29 mouse cellular contexts compared by ENCODE assay signal in genomic region chr8:85534163-85534562, GRCm38 (mm10). TPM values are rescaled to one million over a fixed set of nuclear protein-coding genes. Genes with fewer than 3 reads are reported as not detected.
DNase-seq lines count a peak whose midpoint lies in the region; ATAC-seq and TF ChIP-seq lines count a peak whose summit lies in the region.
"Had no signal": no experiment of that assay in that cellular context is flagged by ENCODE, and none has a peak within 500 bp of the region (broad histone marks: within the 10 kb centered on the region; RNA-seq: fewer than 3 reads in every experiment).

No protein-coding gene starts in this region.

- H3K9me3 ChIP-seq in lung, postnatal 0 days (ENCODE audit: low read length): no peaks in the 10 kb centered on the region
- no peaks in the 10 kb centered on the region for H3K9me3 ChIP-seq in midbrain, embryonic 11.5 days (ENCODE audit: control insufficient read depth, low read length)
- H3K9me3 ChIP-seq: heart, embryonic 10.5 days; heart, embryonic 15.5 days; hindbrain, embryonic 12.5 days; intestine, embryonic 15.5 days; liver, embryonic 15.5 days; midbrain, embryonic 12.5 days; neural tube, embryonic 12.5 days had no signal

- peak; percentile 41 to 67 for DNase-seq in frontal cortex, postnatal 36 days (ENCODE audit: low spot score in 2 of 2)
- no peak for DNase-seq in frontal cortex, postnatal 14 days (ENCODE audit: low spot score in 2 of 2)
- DNase-seq in lung, postnatal 0 days (ENCODE audit: low spot score): no peak
- no peak for DNase-seq in lung, postnatal 14 days
- peak; percentile 97 for DNase-seq in fat pad, adult 2 months (ENCODE audit: extremely low read depth, low read depth, low spot score)
- DNase-seq in midbrain, embryonic 11.5 days (ENCODE audit: low spot score, missing footprints): no peak
- DNase-seq: adrenal gland, postnatal 25 days; cerebellum, adult 18-20 months; cerebellum, postnatal 10 days; heart, postnatal 36 days; kidney, adult 2 months; kidney, postnatal 36 days; lung, embryonic 14.5 days; spleen, adult 18-20 months; thymus, adult 18-20 months; thymus, postnatal 4 days had no signal

- no peak overlapping the region for H3K4me2 ChIP-seq in lung, postnatal 0 days (replicated peaks; ENCODE audit: low read depth, low read length)
- H3K4me2 ChIP-seq in midbrain, embryonic 11.5 days: no peak overlapping the region
- H3K4me2 ChIP-seq: heart, embryonic 15.5 days; hindbrain, embryonic 12.5 days; intestine, embryonic 15.5 days; liver, embryonic 15.5 days; lung, embryonic 14.5 days; midbrain, embryonic 12.5 days; neural tube, embryonic 12.5 days had no signal

- no peak overlapping the region for H3K9ac ChIP-seq in lung, postnatal 0 days (replicated peaks; ENCODE audit: low read depth)
- no peak overlapping the region for H3K9ac ChIP-seq in midbrain, embryonic 11.5 days (ENCODE audit: low read length)
- H3K9ac ChIP-seq: heart, embryonic 15.5 days; hindbrain, embryonic 12.5 days; intestine, embryonic 15.5 days; liver, embryonic 15.5 days; lung, embryonic 14.5 days; midbrain, embryonic 12.5 days; neural tube, embryonic 12.5 days had no signal

- TF ChIP-seq CTCF in lung, postnatal 0 days (IDR thresholded peaks at IDR 0.05): no peak

- WGBS in lung, postnatal 0 days: 69% methylated on average over 1 of the region's 1 CpGs
- WGBS in midbrain, embryonic 11.5 days: 87% methylated on average over 1 of the region's 1 CpGs

- peaks cover 10% of the 10 kb centered on the region; the same call in 1 of the 2 replicates for H3K36me3 ChIP-seq in lung, postnatal 0 days (ENCODE audit: insufficient read depth, low read length)
- H3K36me3 ChIP-seq in midbrain, embryonic 11.5 days (ENCODE audit: control insufficient read depth, insufficient read depth, low read length): peaks cover 9% of the 10 kb centered on the region; the same call in 1 of the 2 replicates

- TF ChIP-seq EP300 in lung, postnatal 0 days (IDR thresholded peaks at IDR 0.05): no peak

- H3K27ac ChIP-seq in lung, postnatal 0 days (ENCODE audit: low read length): peak overlapping the region; percentile 43
- no peak overlapping the region for H3K27ac ChIP-seq in midbrain, embryonic 11.5 days (ENCODE audit: low read depth, low read length)
- H3K27ac ChIP-seq: heart, embryonic 10.5 days; heart, embryonic 15.5 days; hindbrain, embryonic 12.5 days; hindbrain, postnatal 0 days; intestine, embryonic 15.5 days; layer of hippocampus, adult 2 months; liver, embryonic 15.5 days; midbrain, embryonic 12.5 days; neural tube, embryonic 12.5 days had no signal

- no peaks in the 10 kb centered on the region for H3K27me3 ChIP-seq in lung, postnatal 0 days (replicated peaks; ENCODE audit: insufficient read depth, low read length)
- H3K27me3 ChIP-seq in midbrain, embryonic 11.5 days (ENCODE audit: control insufficient read depth, insufficient read depth, low read length): no peaks in the 10 kb centered on the region
- H3K27me3 ChIP-seq: heart, embryonic 15.5 days; hindbrain, embryonic 12.5 days; intestine, embryonic 15.5 days; liver, embryonic 15.5 days; midbrain, embryonic 12.5 days; neural tube, embryonic 12.5 days had no signal

- H3K4me1 ChIP-seq in lung, postnatal 0 days (ENCODE audit: insufficient read depth, low read depth, low read length): no peaks in the 10 kb centered on the region
- no peaks in the 10 kb centered on the region for H3K4me1 ChIP-seq in midbrain, embryonic 11.5 days (ENCODE audit: control insufficient read depth, insufficient read depth, low read length)
- H3K4me1 ChIP-seq: heart, embryonic 10.5 days; heart, embryonic 15.5 days; hindbrain, embryonic 12.5 days; intestine, embryonic 15.5 days; midbrain, embryonic 12.5 days; neural tube, embryonic 12.5 days had no signal

- no peak overlapping the region for H3K4me3 ChIP-seq in lung, postnatal 0 days (ENCODE audit: low read depth, low read length)
- no peak overlapping the region for H3K4me3 ChIP-seq in midbrain, embryonic 11.5 days (ENCODE audit: low read depth, low read length)
- H3K4me3 ChIP-seq: heart, embryonic 10.5 days; heart, embryonic 15.5 days; hindbrain, embryonic 12.5 days; intestine, embryonic 15.5 days; layer of hippocampus, adult 2 months; liver, embryonic 15.5 days; midbrain, embryonic 12.5 days; myocyte; neural tube, embryonic 12.5 days had no signal

- no peak; the same call in 1 of the 2 replicates for ATAC-seq in lung, postnatal 0 days
- ATAC-seq in granulocyte monocyte progenitor cell, adult 5-6 weeks (replicated peaks; ENCODE audit: poor library complexity, severe bottlenecking): no peak
- ATAC-seq in midbrain, embryonic 11.5 days (ENCODE audit: low FRiP score): no peak
- ATAC-seq: CD4-positive, CD25-positive, alpha-beta regulatory T cell, adult 4 months; forebrain, embryonic 14.5 days; hindbrain, postnatal 0 days; intestine, embryonic 15.5 days had no signal

RNA-seq across cellular contexts. Expression of gene Dnaja2, which starts 21.0 kb away (rescaled TPM):
- 95.7 and 107 TPM in 2 replicates for polyA plus RNA-seq in lung, postnatal 0 days (2015; fragmentation: Nextera tagmentation; extraction: Ambion mirVana)
- total RNA-seq in granulocyte monocyte progenitor cell, adult 5-6 weeks (2014; fragmentation: Nextera tagmentation): 86.8 and 101 TPM in 2 replicates
- total RNA-seq in granulocyte monocyte progenitor cell, adult 5-6 weeks (2017): 128 and 137 TPM in 2 replicates
- polyA plus RNA-seq in midbrain, embryonic 11.5 days (2014; fragmentation: Nextera tagmentation; extraction: Ambion mirVana): 201 and 217 TPM in 2 replicates

RNA-seq across cellular contexts. Expression of gene Gpt2, which starts 41.8 kb away (rescaled TPM):
- 4.6 and 6.7 TPM in 2 replicates for polyA plus RNA-seq in lung, postnatal 0 days (2015; fragmentation: Nextera tagmentation; extraction: Ambion mirVana)
- total RNA-seq in granulocyte monocyte progenitor cell, adult 5-6 weeks (2014; fragmentation: Nextera tagmentation): 3.1 and 5.7 TPM in 2 replicates
- total RNA-seq in granulocyte monocyte progenitor cell, adult 5-6 weeks (2017): 4.3 and 4.6 TPM in 2 replicates
- polyA plus RNA-seq in midbrain, embryonic 11.5 days (2014; fragmentation: Nextera tagmentation; extraction: Ambion mirVana): 36.5 and 38.1 TPM in 2 replicates

Comparison
In these comparisons a context has a peak if more than half of its experiments do, and no peak if none do; other contexts are left out.
1. DNase-seq: peak in frontal cortex, postnatal 36 days (2 of 2) and fat pad, adult 2 months (single experiment); none in frontal cortex, postnatal 14 days (0 of 2), lung, postnatal 0 days (single experiment), lung, postnatal 14 days (single experiment) and midbrain, embryonic 11.5 days (single experiment).